Mouse (Mus musculus) stomach, postnatal 0 days (tissue): ENCODE measurements at regions not wholly inside any gene's neighbourhood (a gene's known extent, or its start where the extent isn't known, plus 50 kb on each side); places are given as distances from the start of the nearest gene placed in this dataset.

Source experiments
- CTCF ChIP-seq: IDR thresholded peaks from 2 replicates; pipeline ENCODE4 v1.5.1; 2016; ENCODE audit warnings: antibody characterized with exemption, low read depth, mild to moderate bottlenecking, moderate library complexity
- EP300 ChIP-seq: optimal IDR thresholded peaks from 2 replicates; pipeline ENCODE3; 2016; ENCODE audit warnings: antibody characterized with exemption

GRCm38 (mm10) chr11:114548658-114549057, 119.7 kb upstream of the Rpl38 start:
- no peak for TF ChIP-seq CTCF
- TF ChIP-seq EP300: no peak
